Mouse (Mus musculus) common myeloid progenitor, adult 5-6 weeks (primary cell): ENCODE data around the gene Zfhx3. TPM values are rescaled to one million over a fixed set of nuclear protein-coding genes. Genes with fewer than 3 reads are reported as not detected.

ENCODE experiments used
- ATAC-seq: replicated peaks from 2 replicates; pipeline ENCODE4 v1.8.0; 2016; ENCODE audit warnings: low read depth, mild to moderate bottlenecking, moderate TSS enrichment, inconsistent platforms; ENCODE audit not compliant: poor library complexity, severe bottlenecking
- total RNA-seq: library from RNA; stranded (forward); fragments of 200-1000, 187-1606 nt; gene quantifications from 2 replicates; pipeline ENCODE4 v1.2.3, GENCODE M21; 2017

Gene Zfhx3
- total RNA-seq, 1 experiment from 2014 or later, result 1.6 TPM

DNA sequence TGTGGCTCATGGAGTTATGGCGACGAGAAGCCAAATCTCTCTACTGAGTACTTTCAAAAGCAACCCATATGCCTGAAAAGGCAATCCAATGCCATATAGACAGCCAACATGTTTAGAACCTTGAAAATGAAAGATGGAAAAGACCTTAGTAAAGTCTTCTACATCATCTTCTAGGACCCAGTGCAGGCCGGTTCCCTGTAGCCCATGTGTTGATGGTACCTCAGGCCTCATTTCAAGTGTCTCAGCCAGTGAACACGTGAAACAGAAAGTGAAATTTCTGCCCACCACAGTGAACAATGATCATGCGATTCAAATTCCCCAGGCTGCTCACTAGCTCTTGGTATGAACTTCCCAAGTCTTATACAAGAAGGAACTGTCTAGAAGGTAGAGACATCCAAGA is 637.9 kb downstream of the Zfhx3 start:
- ATAC-seq, result no peak

DNA sequence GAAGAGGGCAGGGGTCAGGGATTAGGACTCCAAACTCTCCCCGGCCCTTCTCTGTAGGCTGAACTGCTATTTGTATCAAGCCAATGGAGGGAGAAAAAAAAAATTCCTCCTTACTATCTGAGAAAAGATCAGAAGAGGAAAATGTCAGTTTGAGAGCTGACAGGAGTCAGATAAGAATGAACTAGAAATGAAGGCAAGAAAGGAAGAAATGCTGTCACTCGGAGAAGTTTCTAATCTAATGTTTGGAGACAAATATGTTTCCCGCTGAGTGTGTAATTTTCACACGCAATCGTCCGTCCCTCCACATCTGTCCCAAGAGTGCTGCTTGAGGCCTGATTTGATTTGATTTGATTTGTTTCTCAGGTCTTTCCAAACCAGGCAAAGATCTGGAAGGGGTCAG is 639.1 kb downstream of the Zfhx3 start:
- no peak for ATAC-seq

DNA sequence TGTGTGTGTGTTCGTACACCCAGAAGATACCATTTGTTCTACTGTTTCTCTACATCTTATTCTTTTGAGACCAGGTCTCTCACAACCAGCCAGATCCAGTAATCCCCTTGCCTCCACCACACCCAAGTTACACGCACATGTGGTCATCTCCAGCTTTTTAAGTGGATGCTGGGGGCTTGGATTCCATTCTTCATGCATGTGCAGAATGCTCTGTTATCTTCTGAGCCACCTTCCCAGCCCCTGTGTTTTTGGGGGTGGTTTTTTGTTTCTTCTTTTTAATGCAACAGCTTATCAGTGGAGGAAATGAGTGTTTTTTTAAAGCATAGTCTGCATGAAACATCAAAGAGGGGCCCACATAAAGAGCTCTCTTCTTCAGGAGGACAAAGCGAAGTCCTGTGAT is 639.8 kb downstream of the Zfhx3 start:
- ATAC-seq, result peak; percentile 72

DNA sequence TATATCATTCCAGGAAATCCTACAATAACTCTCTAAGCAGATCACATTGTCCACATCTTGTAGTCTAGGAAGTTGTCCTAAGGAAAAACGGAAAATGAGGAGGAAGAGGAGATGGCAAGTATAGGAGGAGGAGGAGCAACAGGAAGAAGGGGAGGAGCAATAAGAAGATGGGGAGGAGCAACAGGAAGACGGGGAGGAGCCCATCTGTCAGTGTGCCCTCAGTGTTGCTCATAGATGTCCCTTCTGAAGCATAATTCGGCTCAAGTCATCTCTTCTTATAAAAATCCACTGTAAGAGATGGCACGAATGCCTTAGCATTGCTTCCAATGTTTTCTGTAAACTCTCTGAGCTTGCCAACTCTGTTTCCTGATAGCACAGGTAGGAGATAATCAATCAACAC is 640.8 kb downstream of the Zfhx3 start:
- no peak for ATAC-seq

DNA sequence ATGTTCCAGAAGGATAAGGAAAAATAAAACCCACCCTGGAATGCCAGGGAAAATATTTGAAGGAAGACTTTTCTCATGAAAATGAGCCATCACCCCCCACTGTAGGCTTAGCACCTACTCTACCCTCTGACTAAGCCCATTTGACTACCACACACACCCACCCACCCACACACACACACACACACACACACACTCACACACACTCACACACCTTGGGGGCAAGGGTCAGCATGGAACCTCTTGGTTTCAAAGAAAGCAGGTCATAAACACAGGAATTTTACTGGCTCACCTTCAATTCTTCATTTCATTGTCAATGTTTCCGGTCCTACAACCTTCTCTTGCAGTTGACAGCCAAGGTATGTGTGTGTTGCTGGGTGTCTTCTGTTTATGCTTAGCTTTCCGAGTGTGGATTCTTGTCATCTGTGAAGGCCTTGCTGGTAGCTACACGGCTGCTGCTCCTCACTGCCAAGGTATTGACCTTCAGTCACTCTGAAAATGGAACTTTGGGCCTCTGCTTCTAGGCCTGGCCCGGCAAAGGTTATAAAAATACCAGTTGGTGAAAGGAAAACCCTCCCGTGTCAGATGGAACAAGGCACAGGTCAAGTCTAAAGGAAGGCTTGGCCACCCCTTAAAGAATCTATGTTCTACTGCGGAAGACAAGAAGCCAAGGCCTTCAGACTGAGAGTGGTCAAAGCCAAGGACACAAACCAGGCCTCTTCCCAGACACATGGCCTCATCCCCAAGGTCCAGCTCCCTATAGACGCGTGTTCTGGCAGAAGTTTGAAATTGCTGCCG is 641.6 kb downstream of the Zfhx3 start:
- no peak for ATAC-seq

DNA sequence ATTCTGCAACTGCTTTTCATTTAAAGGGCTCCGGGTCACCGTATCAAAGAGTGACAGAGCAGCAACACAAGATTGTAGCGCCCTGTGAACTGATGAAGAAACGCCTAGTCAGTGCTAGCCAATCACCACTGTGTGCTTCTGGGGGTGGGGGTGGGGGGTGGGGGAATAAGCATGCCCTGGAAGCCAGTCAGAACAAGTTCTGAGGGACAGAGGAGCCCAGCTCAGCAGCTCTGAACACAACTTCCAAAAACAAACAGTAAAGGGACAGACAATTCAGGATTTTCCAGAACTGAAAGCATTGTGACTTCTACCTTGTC is 642.2 kb downstream of the Zfhx3 start:
- no peak for ATAC-seq

DNA sequence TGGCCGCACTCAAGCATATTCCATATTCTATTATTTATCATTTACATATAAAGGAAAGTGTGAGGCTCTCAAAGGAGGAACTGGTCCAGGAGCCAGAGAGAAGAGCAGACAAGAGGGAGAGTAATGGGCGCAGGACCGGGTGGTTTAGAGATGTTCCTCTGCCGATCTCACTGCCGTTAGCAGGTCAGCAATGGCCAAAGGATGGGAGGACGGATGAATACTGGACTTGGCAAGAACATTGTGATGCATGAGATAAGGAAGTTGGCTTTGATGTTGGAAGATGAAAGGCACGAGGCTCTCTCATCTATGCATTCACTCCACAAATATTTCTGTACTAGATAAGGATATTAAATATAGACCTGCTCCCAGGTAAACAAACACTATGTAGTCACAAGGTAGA is 648.6 kb downstream of the Zfhx3 start:
- no peak for ATAC-seq

DNA sequence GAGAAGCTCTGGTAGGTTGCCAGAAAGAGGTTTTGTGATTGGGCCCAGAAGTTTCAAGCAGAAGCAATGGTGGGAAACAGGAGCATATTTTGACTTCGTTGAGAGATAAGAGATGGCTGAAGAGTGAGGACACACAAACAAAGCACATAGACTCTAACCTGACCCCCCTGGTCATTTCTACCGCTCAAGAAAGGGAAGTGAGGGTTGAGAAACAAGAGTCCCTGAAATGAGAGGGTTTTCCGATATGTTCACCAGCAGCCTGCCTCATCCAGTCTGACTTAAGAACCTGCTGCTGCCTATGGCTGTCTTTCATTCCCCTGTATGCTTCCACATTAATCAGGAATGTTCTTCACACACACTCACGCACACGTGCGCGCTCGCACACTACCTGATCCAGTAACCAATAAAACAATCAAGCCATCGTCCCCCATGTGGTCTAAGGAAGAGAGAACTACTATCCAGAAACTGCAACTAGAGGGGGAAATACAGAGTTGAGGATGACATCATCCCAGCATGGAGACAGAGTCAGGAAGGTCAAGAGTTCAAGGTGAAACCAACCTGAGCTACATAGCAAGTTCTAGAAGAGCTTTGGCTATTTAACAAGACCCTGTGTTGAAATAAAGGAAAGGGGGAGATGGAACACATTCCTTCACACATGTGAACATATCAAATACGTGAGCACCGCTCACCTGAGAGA is 649.7 kb downstream of the Zfhx3 start:
- ATAC-seq, result no peak; the same call in 1 of the 2 replicates

DNA sequence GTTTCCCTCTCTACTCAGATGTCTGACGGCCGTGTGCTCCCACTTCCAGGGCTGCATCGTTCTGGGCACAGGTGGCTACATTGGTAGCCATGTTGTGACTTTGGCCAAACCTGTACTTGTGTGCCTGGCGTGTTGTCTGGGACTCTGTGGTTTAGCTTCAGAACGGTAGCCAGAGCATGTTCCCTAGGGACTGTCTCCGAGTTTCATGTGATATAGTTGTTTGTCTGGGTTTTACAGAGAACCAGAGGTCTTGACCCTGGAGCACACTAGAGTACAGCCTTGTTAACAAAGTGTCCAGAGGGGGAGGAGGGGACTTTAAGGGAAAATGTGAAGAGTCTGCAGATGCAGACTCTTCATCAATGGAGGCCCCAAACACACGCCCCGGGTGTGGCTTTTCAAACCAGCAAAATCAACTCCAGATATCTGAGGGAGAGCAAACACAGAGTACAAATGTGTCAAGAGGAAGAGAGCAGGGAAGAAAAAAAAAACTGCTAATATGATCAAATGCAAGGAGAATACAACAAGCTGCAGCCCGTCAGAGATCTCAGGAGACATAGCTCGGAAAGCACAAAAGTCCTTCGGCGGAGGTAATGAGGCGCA is 650.6 kb downstream of the Zfhx3 start:
- no peak for ATAC-seq

DNA sequence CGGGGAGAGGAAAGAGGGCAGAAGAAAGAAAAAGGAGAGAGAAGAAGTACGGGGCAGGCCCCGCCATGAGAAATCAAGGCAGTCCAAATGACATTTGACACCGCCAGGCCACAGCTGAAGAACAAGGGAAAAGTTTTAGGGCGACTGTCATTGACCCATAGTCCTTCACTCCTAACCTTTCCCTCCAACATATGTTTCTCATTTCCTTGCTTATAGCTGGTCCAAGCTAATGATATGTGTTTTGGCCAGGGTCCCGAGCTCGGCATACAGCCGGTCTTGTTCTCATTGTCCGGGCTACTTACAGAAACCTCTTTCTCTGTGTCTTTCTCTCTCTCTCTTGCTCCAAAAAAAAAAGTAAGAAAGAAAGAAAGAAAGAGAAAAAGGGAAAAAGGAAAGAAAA is 651.4 kb downstream of the Zfhx3 start:
- no peak for ATAC-seq

DNA sequence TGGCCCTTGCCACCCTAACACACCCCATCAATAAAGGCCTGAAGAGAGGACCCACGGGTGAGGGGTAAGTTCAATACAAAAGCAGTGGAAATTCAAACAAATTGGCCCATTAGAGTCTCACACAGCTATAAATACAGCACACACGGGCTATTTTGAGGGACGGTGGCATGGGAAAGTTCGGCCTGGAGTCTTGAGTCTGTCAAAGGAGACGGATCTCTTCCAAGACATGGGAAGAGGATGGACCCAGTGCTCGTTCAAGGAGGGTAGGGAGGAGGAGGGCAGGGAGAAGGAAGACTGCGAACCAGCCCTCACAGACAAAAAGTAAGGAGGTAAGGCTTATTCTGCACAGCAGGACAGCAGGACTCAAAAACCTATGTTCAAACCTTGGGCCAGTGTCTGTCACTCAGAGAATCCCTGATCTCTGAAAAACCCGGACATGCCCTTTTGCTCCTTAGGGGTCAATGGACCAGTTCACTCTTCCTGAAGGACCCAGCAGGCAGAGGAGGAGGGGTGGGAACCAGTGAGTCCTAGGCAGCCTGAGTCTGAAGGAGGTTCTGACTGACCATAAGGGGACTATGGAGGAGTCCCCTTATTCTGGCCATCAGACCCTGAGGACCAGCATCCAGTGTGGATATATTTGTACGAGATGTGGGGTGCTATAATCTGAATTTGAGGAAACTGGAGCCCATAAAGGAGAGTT is 652.1 kb downstream of the Zfhx3 start:
- ATAC-seq, result no peak

DNA sequence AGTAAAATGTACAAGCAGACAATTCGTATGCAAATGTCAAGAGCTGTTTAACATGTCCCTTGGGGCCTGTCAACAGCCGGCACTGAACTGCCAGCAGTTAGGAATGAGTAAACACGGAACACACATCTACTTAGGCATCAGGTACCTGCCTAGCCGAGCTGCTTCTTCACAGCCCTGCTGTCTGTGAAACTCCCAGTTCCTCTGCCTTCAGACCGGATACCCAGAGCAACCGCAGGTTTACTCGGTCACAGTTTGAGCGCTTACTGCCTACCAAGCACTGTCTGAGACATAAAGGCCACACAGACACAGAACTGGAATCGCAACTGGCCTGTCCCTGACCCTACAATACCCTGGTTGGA is 652.6 kb downstream of the Zfhx3 start:
- peak; percentile 73 for ATAC-seq

DNA sequence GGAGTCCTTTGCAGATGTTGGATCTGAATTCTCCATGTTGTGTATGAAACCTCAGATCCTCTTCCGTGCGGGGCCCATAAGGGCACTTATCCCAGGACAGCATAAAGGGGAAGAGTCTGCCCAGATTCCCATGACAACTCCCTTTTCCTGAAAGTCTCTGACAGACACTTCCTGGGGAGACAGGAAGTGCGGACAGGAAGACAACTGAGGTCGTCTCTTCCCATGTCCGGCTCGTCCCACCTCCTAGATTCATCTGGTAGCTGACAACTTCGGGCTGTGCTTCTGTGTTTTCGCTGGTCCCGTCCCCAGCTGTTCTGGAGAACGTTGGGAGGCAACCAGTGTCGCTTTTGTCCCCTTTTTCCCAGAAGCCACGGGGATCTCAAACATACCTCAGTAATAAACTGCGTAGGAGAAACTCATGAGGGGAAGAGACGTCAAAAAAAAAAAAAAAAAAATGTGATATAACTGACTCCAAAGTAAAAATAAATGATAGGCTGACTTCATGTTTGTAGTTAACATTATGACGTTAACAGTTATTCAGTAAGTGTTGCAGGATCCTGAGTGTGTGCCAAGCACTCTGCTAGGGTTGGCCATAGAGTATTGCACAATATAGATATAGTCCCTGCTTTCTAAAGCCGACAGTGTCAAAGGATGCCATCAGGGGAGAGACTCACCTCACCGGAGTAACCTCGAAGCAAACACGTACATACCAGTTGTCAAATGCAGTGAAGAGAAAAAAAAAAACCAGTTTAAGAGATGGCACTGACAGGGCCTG is 653.5 kb downstream of the Zfhx3 start:
- no peak for ATAC-seq

DNA sequence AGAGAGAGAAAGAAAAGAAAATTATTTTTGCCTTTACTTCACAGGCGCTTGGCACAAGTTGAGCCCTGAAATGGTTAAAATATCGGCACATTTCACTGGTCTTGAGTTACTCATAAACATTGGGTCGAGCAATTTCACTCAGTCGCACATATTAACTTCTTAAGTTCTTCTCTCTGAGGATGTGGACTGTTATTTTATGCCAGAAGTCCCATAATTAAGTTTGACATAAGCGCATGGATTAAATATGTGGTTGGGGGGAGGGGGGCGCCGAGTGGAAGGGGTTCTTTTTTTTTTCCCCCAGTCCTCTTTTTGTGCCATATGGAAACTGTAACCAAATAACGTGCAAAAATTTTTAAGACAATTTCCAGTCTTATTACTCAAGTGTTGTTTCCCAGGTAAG is 656.6 kb downstream of the Zfhx3 start:
- no peak for ATAC-seq

DNA sequence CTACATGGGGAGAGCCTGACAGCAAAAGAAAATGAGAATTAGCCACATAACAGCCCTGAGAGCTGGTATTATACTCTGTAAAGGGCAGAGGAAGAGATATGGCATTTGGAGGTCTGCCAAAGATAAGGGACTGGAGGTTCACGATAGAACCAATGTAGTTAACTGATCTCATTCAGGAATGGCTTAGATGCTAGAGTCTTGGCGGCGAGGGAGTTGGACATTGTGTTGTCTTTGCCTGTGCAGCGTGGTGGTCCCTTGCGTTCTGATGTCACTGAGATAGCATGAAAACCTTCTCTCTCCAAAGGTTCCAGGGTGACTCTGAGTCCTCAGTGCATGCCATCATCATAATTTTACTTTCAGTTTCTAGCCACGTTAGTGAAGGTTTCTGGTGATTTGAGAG is 657.1 kb downstream of the Zfhx3 start:
- peak; percentile 66 for ATAC-seq

DNA sequence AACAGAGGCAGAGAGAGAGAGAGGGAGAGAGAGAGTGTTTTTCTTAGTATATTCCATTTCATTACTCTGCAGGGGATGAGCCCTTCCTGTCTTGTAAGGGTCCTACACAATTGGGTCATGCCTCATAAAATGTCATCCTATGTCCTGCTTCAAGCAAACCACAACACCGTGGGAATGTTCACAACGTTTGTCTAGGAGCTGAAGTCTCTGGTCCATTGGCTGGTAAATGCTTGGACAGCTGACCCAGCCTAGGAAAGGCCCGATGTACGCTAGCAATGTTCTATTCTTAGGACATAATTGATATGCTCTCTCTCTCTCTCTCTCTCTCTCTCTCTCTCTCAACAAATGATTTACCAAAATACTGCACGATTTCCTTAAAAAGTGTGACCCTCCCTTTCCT is 666.2 kb downstream of the Zfhx3 start:
- ATAC-seq, result no peak

DNA sequence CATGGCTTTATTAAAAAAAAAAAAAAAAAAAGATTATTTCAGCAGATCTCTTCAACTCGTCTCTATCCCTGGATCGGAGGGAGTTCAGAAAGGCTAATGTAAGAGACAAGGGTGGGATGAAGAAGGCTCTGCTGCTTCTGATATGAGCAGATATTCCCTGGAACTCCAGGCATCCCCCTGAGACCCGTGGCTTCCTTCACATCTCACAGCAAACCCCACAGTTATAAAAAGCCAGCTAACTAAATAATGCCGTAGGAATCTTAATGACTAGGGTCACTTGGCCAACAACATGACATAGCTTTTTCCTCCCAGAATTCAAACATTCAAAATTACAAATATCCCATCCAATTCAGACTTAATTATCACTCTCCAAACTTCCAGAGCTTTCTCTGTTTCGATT is 666.7 kb downstream of the Zfhx3 start:
- ATAC-seq, result no peak

DNA sequence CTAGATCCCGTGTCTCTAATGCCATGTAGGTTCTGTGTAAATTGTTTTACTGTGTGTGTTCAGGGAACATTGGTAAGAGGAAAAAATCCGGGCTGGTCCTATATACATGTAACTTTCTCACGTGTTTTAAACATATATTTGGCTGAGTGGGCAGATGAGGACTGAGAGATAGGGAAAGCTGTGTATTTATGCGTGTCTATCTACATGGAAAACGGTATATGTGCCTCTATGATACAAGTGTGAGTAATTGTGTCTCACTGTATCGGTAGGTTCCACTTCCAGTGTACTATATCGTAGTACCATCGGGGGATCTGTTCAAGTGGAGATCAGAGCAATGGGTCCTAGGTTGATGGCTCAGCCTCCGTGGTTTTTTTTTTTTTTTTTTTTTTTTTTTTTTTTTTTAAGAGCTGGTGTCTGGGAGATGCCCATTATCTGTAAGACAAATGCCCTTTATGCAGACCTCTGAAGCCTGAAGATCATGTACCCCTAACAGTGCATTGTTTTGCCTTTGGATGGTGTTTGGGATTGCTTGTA is 668.8 kb downstream of the Zfhx3 start:
- ATAC-seq, result no peak

DNA sequence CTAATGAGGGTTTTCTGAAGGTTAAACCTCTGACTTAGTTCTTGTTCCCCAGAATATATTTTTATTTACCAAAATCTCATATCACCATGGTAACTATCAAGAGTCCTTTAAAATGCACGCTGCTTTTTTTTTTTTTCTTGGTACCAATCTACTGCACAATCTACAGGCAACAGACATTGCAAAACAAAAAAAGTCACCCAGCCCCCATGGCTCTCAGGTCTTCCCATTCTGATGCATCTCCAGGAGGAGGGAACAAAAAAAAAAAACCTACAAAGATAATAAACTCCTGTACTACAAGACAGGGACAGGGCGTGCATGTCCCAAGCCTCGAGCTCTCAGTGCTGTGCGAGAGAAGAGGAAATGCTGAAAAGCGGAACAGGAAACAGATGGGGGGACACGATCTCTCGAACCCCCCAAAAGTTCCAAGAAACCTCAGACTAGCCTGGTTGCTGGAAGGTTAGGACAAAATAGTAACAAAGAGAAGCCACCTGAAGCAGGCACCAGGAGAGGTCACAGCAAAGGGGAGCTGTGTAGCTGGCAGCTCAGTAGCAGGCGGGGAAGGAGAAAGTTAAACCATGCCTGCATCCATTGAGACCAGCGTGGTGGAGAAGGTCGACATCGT is 669.5 kb downstream of the Zfhx3 start:
- peak; percentile 96 for ATAC-seq

DNA sequence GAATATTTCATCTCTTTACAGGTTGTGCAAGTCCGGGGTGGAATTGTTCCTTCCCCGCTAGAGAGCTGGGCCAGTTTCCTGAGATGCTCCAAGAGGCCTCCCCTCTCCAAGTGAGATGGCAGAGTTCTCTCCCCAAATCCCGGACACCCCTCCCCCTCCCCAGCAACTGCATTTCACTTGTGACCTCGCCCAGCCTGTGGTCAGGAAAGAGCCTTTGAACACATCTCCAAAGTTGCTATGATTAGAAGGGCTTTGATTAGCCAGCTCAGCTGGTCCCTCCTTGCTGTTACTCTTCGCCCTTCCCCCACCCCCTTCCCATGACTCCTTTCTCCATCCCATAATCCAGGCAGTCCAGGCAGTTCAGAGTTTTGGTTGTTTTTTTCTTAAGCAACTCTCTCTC is 670.4 kb downstream of the Zfhx3 start:
- no peak for ATAC-seq
